Mouse (Mus musculus) ES-Bruce4 (cell line): ENCODE results near the gene Fgfr2. TPM values are rescaled to one million over a fixed set of nuclear protein-coding genes. Genes with fewer than 3 reads are reported as not detected.

Experiments
- H3K27ac ChIP-seq: 2 replicates; pipeline ENCODE4 v1.5.1; 2012; ENCODE audit warnings: low read length, inconsistent platforms; ENCODE audit not compliant: insufficient read depth
- H3K27me3 ChIP-seq: 2 replicates; pipeline ENCODE4 v1.6.1; 2012; ENCODE audit warnings: mild to moderate bottlenecking, low read length, inconsistent platforms; ENCODE audit not compliant: control insufficient read depth, poor library complexity, insufficient read depth, severe bottlenecking
- H3K36me3 ChIP-seq: 2 replicates; pipeline ENCODE4 v1.6.1; 2012; ENCODE audit warnings: inconsistent platforms, mild to moderate bottlenecking, low read length, moderate library complexity; ENCODE audit not compliant: control insufficient read depth, poor library complexity, insufficient read depth, severe bottlenecking
- H3K4me1 ChIP-seq: one replicate; pipeline ENCODE4 v1.8.1; 2011; ENCODE audit warnings: low read length; ENCODE audit not compliant: control insufficient read depth, insufficient read depth
- H3K4me3 ChIP-seq: 2 replicates; pipeline ENCODE4 v1.5.1; 2011; ENCODE audit warnings: low read depth, mild to moderate bottlenecking, low read length
- H3K9ac ChIP-seq: 2 replicates; pipeline ENCODE4 v1.6.1; 2012; ENCODE audit warnings: low read depth, mild to moderate bottlenecking, inconsistent platforms; ENCODE audit not compliant: poor library complexity, severe bottlenecking
- H3K9me3 ChIP-seq: replicated peaks from 2 replicates; pipeline ENCODE4 v1.6.1; 2012; ENCODE audit warnings: mild to moderate bottlenecking, low read length, inconsistent platforms; ENCODE audit not compliant: control insufficient read depth, poor library complexity, insufficient read depth, severe bottlenecking
- CTCF ChIP-seq: IDR thresholded peaks from one replicate; pipeline ENCODE4 v1.8.1; 2011; ENCODE audit warnings: low read depth, low read length
- EP300 ChIP-seq: IDR thresholded peaks from 2 replicates; pipeline ENCODE4 v1.6.1; 2011; ENCODE audit warnings: low read depth, low read length; ENCODE audit not compliant: insufficient read depth
- POLR2A ChIP-seq: IDR thresholded peaks from one replicate; pipeline ENCODE4 v1.8.1; 2011; ENCODE audit warnings: low read length; ENCODE audit not compliant: insufficient read depth
- polyA plus RNA-seq: library from polyadenylated mRNA; stranded (reverse); fragments of >200 nt; gene quantifications from 2 replicates; pipeline ENCODE4 v1.2.4, GENCODE M21; 2011; ENCODE audit warnings: low read depth; ENCODE audit not compliant: missing spikeins, insufficient read depth, insufficient read length

Fgfr2 gene
- polyA plus RNA-seq, 1 experiment: 34.8 TPM

DNA sequence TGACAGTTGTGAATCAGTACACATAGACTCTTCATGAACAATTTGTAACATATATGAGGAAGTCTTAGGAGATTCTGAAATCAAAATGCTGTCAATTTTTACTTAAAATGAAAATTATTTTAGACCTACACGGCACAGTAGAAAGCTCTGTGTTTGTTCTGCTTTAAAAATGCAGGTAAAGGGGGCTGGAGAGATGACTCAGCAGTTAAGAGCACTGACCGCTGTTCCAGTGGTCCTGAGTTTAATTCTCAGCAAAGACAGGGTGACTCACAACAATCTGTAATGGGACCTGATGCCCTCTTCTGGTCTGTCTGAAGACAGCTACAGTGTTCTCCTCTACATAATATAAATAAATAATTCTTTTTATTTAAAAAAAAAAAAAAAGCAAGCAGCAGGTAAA is 157.4 kb downstream of the Fgfr2 start:
- no peaks in the 10 kb centered on the region; the same call in 1 of the 2 replicates for H3K36me3 ChIP-seq
- no peak overlapping the region for H3K9ac ChIP-seq
- H3K27ac ChIP-seq: no peak overlapping the region
- H3K9me3 ChIP-seq: no peaks in the 10 kb centered on the region
- H3K4me1 ChIP-seq: no peaks in the 10 kb centered on the region
- H3K27me3 ChIP-seq: no peaks in the 10 kb centered on the region
- TF ChIP-seq POLR2A (no peak), CTCF (no peak), EP300 (no peak)
- H3K4me3 ChIP-seq: no peak overlapping the region

GRCm38 (mm10) chr7:132964395-132964794 is 158.8 kb downstream of the Fgfr2 start:
- Histone ChIP-seq H3K4me1 (no peaks in the 10 kb centered on the region), H3K4me3 (no peak overlapping the region), H3K9me3 (no peaks in the 10 kb centered on the region), H3K27me3 (no peaks in the 10 kb centered on the region), H3K27ac (no peak overlapping the region), H3K36me3 (no peaks in the 10 kb centered on the region; the same call in 1 of the 2 replicates), H3K9ac (no peak overlapping the region)
- TF ChIP-seq POLR2A: no peak
- TF ChIP-seq CTCF: no peak
- no peak for TF ChIP-seq EP300

- Histone ChIP-seq H3K27ac (no peak overlapping the region), H3K4me1 (no peaks in the 10 kb centered on the region), H3K9ac (no peak overlapping the region), H3K36me3 (no peaks in the 10 kb centered on the region; the same call in 1 of the 2 replicates), H3K9me3 (no peaks in the 10 kb centered on the region), H3K27me3 (no peaks in the 10 kb centered on the region), H3K4me3 (no peak overlapping the region)
- TF ChIP-seq CTCF (no peak), POLR2A (no peak), EP300 (no peak)
Observed at GRCm38 (mm10) chr7:132950613-132951012, 172.5 kb downstream of the Fgfr2 start.

DNA sequence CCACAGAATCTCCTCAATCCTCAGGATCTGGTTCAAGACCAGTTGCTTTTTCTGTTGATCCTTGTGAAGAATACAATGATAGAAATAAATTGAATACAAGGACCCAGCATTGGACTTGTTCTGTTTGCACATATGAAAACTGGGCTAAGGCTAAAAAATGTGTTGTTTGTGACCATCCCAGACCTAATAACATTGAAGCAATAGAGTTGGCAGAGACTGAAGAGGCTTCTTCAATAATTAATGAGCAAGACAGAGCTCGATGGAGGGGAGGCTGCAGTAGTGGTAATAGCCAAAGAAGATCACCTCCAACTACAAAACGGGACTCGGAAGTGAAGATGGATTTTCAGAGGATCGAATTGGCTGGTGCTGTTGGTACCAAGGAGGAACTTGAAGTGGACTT is 173.2 kb downstream of the Fgfr2 start:
- Histone ChIP-seq H3K9ac (no peak overlapping the region), H3K9me3 (no peaks in the 10 kb centered on the region), H3K27me3 (no peaks in the 10 kb centered on the region), H3K27ac (no peak overlapping the region), H3K4me3 (no peak overlapping the region), H3K4me1 (no peaks in the 10 kb centered on the region), H3K36me3 (no peaks in the 10 kb centered on the region; the same call in 1 of the 2 replicates)
- TF ChIP-seq EP300: no peak
- TF ChIP-seq CTCF: no peak
- no peak for TF ChIP-seq POLR2A

DNA sequence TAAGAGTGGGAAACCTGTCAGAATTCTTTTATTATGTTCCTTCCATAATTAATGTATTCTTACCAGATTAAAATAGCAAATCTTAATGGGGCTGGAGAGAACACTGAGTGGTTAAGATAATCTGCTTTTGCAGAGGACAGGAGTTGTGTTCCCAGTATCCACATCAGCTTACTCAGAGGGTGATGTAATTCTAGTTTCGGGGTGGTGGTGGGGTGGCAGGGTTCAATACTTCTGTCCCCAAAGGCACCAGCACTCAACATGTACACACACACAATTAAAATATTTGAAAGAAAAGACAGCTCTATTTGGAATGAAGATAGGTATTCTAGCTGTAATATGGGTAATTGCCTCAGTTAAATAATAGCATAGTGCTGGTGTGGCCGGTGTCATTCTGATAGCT is 182.6 kb downstream of the Fgfr2 start:
- TF ChIP-seq POLR2A (no peak), EP300 (no peak), CTCF (no peak)
- no peaks in the 10 kb centered on the region for H3K9me3 ChIP-seq
- no peaks in the 10 kb centered on the region for H3K27me3 ChIP-seq
- H3K36me3 ChIP-seq: no peaks in the 10 kb centered on the region
- no peak overlapping the region for H3K4me3 ChIP-seq
- no peak overlapping the region for H3K27ac ChIP-seq
- H3K9ac ChIP-seq: no peak overlapping the region
- H3K4me1 ChIP-seq: no peaks in the 10 kb centered on the region

GRCm38 (mm10) chr7:132939118-132939517 is 184.0 kb downstream of the Fgfr2 start:
- TF ChIP-seq EP300 (no peak), CTCF (no peak), POLR2A (no peak)
- Histone ChIP-seq H3K36me3 (no peaks in the 10 kb centered on the region), H3K4me3 (no peak overlapping the region), H3K4me1 (no peaks in the 10 kb centered on the region), H3K27me3 (no peaks in the 10 kb centered on the region), H3K9me3 (no peaks in the 10 kb centered on the region), H3K27ac (no peak overlapping the region), H3K9ac (no peak overlapping the region)

GRCm38 (mm10) chr7:132934743-132935142 is 188.4 kb downstream of the Fgfr2 start:
- peaks cover 7% of the 10 kb centered on the region; the same call in 1 of the 2 replicates for H3K9me3 ChIP-seq
- no peaks in the 10 kb centered on the region for H3K36me3 ChIP-seq

More at GRCm38 (mm10) chr7:132934743-132935142, 188.4 kb downstream of the Fgfr2 start:
- H3K9ac ChIP-seq: no peak overlapping the region
- H3K4me3 ChIP-seq: no peak overlapping the region
- H3K27me3 ChIP-seq: no peaks in the 10 kb centered on the region
- no peaks in the 10 kb centered on the region for H3K4me1 ChIP-seq
- no peak for TF ChIP-seq POLR2A
- TF ChIP-seq CTCF: no peak
- TF ChIP-seq EP300: no peak
- no peak overlapping the region for H3K27ac ChIP-seq
